Mouse (Mus musculus) midbrain, embryonic 10.5 days (tissue): ENCODE data around the gene Psmc3. TPM values are rescaled to one million over a fixed set of nuclear protein-coding genes. Genes with fewer than 3 reads are reported as not detected.
"Not testable (repeated sequence)": the region's sequence is repeated elsewhere in the genome, so short reads cannot be mapped to it uniquely, and the experiment has no call there.

Experiments used
- DNase-seq: peaks from one replicate; pipeline ENCODE4 v3.0.0-alpha.2; 2017; ENCODE audit warnings: low spot score
- H3K27ac ChIP-seq: fragments of 300-500 bp; sonication (generic); replicated peaks from 2 replicates; pipeline ENCODE4 v1.5.1; 2016; ENCODE audit warnings: mild to moderate bottlenecking
- H3K27me3 ChIP-seq: fragments of 300-500 bp; sonication (generic); 2 replicates; pipeline ENCODE4 v1.6.1; 2016; ENCODE audit warnings: low read depth, mild to moderate bottlenecking; ENCODE audit not compliant: poor library complexity, severe bottlenecking
- H3K36me3 ChIP-seq: fragments of 300-500 bp; sonication (generic); 2 replicates; pipeline ENCODE4 v1.6.1; 2016; ENCODE audit warnings: mild to moderate bottlenecking, moderate library complexity
- H3K4me1 ChIP-seq: fragments of 300-500 bp; sonication (generic); 2 replicates; pipeline ENCODE4 v1.6.1; 2016
- H3K4me3 ChIP-seq: fragments of 300-500 bp; sonication (generic); 2 replicates; pipeline ENCODE4 v1.5.1; 2016; ENCODE audit warnings: mild to moderate bottlenecking, moderate library complexity
- H3K9me3 ChIP-seq: fragments of 300-500 bp; sonication (generic); replicated peaks from 2 replicates; pipeline ENCODE4 v1.6.1; 2016; ENCODE audit warnings: mild to moderate bottlenecking
- WGBS: fragments of 180-500 bp; shearing (Covaris S2); methylation state at CpG from one replicate; pipeline ENCODE4 v1.1.7; 2016; 5-methylcytosine and 5-hydroxymethylcytosine counted together
- polyA plus RNA-seq: library from polyadenylated mRNA; unstranded; fragments of >200 nt; fragmentation: Nextera tagmentation; extraction: Ambion mirVana; gene quantifications from 2 replicates; pipeline ENCODE4 v1.2.1, GENCODE M21; 2016

Gene Psmc3
- polyA plus RNA-seq: 363 TPM in 2 replicates

GRCm38 (mm10) chr2:91053934-91054382 is at the start of gene Psmc3:
Psmc3 (plus strand) TSS chr2:91054009.
- Histone ChIP-seq H3K27ac (peak within 1 kb of the TSS; percentile 93), H3K4me3 (peak within 1 kb of the TSS; percentile 93), H3K36me3 (peaks cover 48% of the 10 kb centered on the region), H3K9me3 (no peaks in the 10 kb centered on the region), H3K4me1 (peaks cover 40% of the 10 kb centered on the region), H3K27me3 (no peaks in the 10 kb centered on the region)
- under 1% methylated on average over 40 of the region's 40 CpGs for WGBS
- DNase-seq: peak; percentile 96

- H3K9me3 ChIP-seq: no peaks in the 10 kb centered on the region
- no peak for DNase-seq
- H3K4me3 ChIP-seq: no peak overlapping the region
- H3K36me3 ChIP-seq: peaks cover 97% of the 10 kb centered on the region
- H3K27ac ChIP-seq: no peak overlapping the region
- no peaks in the 10 kb centered on the region for H3K4me1 ChIP-seq
- whole genome bisulfite sequencing: 98% methylated on average over 8 of the region's 8 CpGs
- no peaks in the 10 kb centered on the region for H3K27me3 ChIP-seq
These were observed 45.3 kb upstream of the Psmc3 start for GRCm38 (mm10) chr2:91008536-91008935.

GRCm38 (mm10) chr2:91013881-91014280 is 39.9 kb upstream of the Psmc3 start:
- H3K4me1 ChIP-seq: peaks cover 6% of the 10 kb centered on the region
- no peak overlapping the region for H3K4me3 ChIP-seq
- no peaks in the 10 kb centered on the region for H3K9me3 ChIP-seq
- H3K36me3 ChIP-seq: peaks cover 97% of the 10 kb centered on the region
- no peak for DNase-seq
- no peak overlapping the region for H3K27ac ChIP-seq
- H3K27me3 ChIP-seq: no peaks in the 10 kb centered on the region
- 86% methylated on average over 2 of the region's 2 CpGs for WGBS

GRCm38 (mm10) chr2:91015386-91015785 is 38.4 kb upstream of the Psmc3 start:
- H3K27me3 ChIP-seq: no peaks in the 10 kb centered on the region
- no peak for DNase-seq
- H3K36me3 ChIP-seq: peaks cover 95% of the 10 kb centered on the region
- peaks cover 6% of the 10 kb centered on the region for H3K4me1 ChIP-seq
- no peak overlapping the region for H3K4me3 ChIP-seq
- H3K9me3 ChIP-seq: no peaks in the 10 kb centered on the region
- H3K27ac ChIP-seq: no peak overlapping the region
- WGBS: 89% methylated on average over 4 of the region's 4 CpGs

- no peak for DNase-seq
- Histone ChIP-seq H3K4me1 (peaks cover 6% of the 10 kb centered on the region), H3K27ac (no peak overlapping the region), H3K36me3 (peaks cover 82% of the 10 kb centered on the region), H3K27me3 (no peaks in the 10 kb centered on the region), H3K9me3 (no peaks in the 10 kb centered on the region), H3K4me3 (no peak overlapping the region)
- 87% methylated on average over 8 of the region's 8 CpGs for WGBS
These were observed 35.6 kb upstream of the Psmc3 start for GRCm38 (mm10) chr2:91018061-91018788.

GRCm38 (mm10) chr2:91019911-91020310 is 33.9 kb upstream of the Psmc3 start:
- H3K27ac ChIP-seq: no peak overlapping the region
- no peak overlapping the region for H3K4me3 ChIP-seq
- peaks cover 65% of the 10 kb centered on the region for H3K36me3 ChIP-seq
- no peaks in the 10 kb centered on the region for H3K9me3 ChIP-seq
- H3K27me3 ChIP-seq: no peaks in the 10 kb centered on the region
- WGBS: 96% methylated on average over 3 of the region's 3 CpGs
- H3K4me1 ChIP-seq: peaks cover 6% of the 10 kb centered on the region
- no peak for DNase-seq

GRCm38 (mm10) chr2:91022266-91022665 is 31.5 kb upstream of the Psmc3 start:
- H3K27ac ChIP-seq, H3K9me3 ChIP-seq, H3K27me3 ChIP-seq, H3K4me3 ChIP-seq, DNase-seq, H3K4me1 ChIP-seq: not testable (repeated sequence)
- WGBS: 97% methylated on average over 7 of the region's 7 CpGs
- H3K36me3 ChIP-seq: peaks cover 44% of the 10 kb centered on the region

- Histone ChIP-seq H3K36me3 (peaks cover 35% of the 10 kb centered on the region), H3K4me1 (no peaks in the 10 kb centered on the region), H3K27ac (no peak overlapping the region), H3K27me3 (no peaks in the 10 kb centered on the region), H3K9me3 (no peaks in the 10 kb centered on the region), H3K4me3 (no peak overlapping the region)
- no peak for DNase-seq
- WGBS: 70% methylated on average over 2 of the region's 2 CpGs
These were observed 30.7 kb upstream of the Psmc3 start for GRCm38 (mm10) chr2:91023131-91023530.

GRCm38 (mm10) chr2:91023956-91024355 is 29.9 kb upstream of the Psmc3 start:
- Histone ChIP-seq H3K27ac (no peak overlapping the region), H3K36me3 (peaks cover 28% of the 10 kb centered on the region), H3K4me3 (no peak overlapping the region), H3K27me3 (no peaks in the 10 kb centered on the region), H3K4me1 (0 out of 2 replicates have a peak, but pooled peaks cover 3% of the 10 kb centered on the region), H3K9me3 (no peaks in the 10 kb centered on the region)
- 85% methylated on average over 1 of the region's 1 CpGs for WGBS
- no peak for DNase-seq

GRCm38 (mm10) chr2:91025081-91025516 is 28.7 kb upstream of the Psmc3 start:
- H3K27me3 ChIP-seq: no peaks in the 10 kb centered on the region
- H3K9me3 ChIP-seq: no peaks in the 10 kb centered on the region
- 0 out of 2 replicates have a peak, but pooled peaks cover 3% of the 10 kb centered on the region for H3K4me1 ChIP-seq
- no peak overlapping the region for H3K4me3 ChIP-seq
- peaks cover 18% of the 10 kb centered on the region for H3K36me3 ChIP-seq
- no peak overlapping the region for H3K27ac ChIP-seq
- DNase-seq: no peak
- WGBS: 86% methylated on average over 1 of the region's 1 CpGs

- 85% methylated on average over 1 of the region's 1 CpGs for WGBS
- H3K27ac ChIP-seq: 0 out of 2 replicates have a peak overlapping the region, but pooled peaks have one; percentile 14
- peaks cover 7% of the 10 kb centered on the region; the same call in 1 of the 2 replicates for H3K36me3 ChIP-seq
- no peaks in the 10 kb centered on the region for H3K27me3 ChIP-seq
- no peak for DNase-seq
- H3K4me3 ChIP-seq: no peak overlapping the region
- no peaks in the 10 kb centered on the region for H3K9me3 ChIP-seq
- H3K4me1 ChIP-seq: 0 out of 2 replicates have a peak, but pooled peaks cover 3% of the 10 kb centered on the region
These were observed 27.3 kb upstream of the Psmc3 start for GRCm38 (mm10) chr2:91026491-91026890.

- H3K27ac ChIP-seq: no peak overlapping the region
These were observed 26.2 kb upstream of the Psmc3 start for GRCm38 (mm10) chr2:91027391-91028214.

More at GRCm38 (mm10) chr2:91027391-91028214, 26.2 kb upstream of the Psmc3 start:
- H3K9me3 ChIP-seq: no peaks in the 10 kb centered on the region
- WGBS: 89% methylated on average over 9 of the region's 9 CpGs
- H3K4me1 ChIP-seq: 0 out of 2 replicates have a peak, but pooled peaks cover 3% of the 10 kb centered on the region
- no peak overlapping the region for H3K4me3 ChIP-seq
- no peaks in the 10 kb centered on the region for H3K36me3 ChIP-seq
- no peak for DNase-seq
- no peaks in the 10 kb centered on the region for H3K27me3 ChIP-seq
